Mouse (Mus musculus) testis, adult 10 weeks (tissue): ENCODE data around the gene Chic1. TPM values are rescaled to one million over a fixed set of nuclear protein-coding genes. Genes with fewer than 3 reads are reported as not detected.

Experiments
- polyA plus RNA-seq: library from polyadenylated mRNA; stranded (reverse); fragments of 350-450 nt; fragmentation: Illumina TruSeq; extraction: RNeasy Lipid Tissue Mini Kit (QIAGEN cat#74804); gene quantifications from one replicate; pipeline ENCODE4 v1.2.3, GENCODE M21; 2014; ENCODE audit warnings: low read depth, low replicate concordance

Gene Chic1
- polyA plus RNA-seq, result 1.6 TPM

GRCm38 (mm10) chrX:103356287-103356686, at the start of gene Chic1:
TSS of gene Chic1 (plus strand) at chrX:103356476.

DNA sequence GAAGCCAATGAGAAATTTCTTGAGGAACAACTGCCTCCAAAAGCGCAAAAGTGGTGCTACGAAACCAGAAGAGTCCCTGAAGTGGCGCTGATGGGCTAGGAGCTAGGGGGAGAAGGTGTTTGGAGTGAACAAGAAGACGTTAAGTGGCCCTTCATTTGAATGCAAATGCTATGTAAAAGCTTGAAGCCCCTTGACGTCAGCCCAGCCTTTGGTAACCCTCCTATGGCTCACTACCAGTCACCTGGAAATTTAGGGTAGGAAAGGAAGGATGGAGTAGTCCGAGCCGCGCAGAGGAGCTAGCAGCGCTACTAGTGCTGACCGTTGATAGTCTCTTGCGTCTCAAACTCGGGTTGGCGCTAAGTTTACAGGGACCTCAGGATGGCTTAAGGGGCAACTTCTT, 35.1 kb upstream of the Chic1 start, which contains the start of gene Cdx4:
Cdx4 (plus strand) TSS at position 253 of the 400 bp plus-strand sequence.

DNA sequence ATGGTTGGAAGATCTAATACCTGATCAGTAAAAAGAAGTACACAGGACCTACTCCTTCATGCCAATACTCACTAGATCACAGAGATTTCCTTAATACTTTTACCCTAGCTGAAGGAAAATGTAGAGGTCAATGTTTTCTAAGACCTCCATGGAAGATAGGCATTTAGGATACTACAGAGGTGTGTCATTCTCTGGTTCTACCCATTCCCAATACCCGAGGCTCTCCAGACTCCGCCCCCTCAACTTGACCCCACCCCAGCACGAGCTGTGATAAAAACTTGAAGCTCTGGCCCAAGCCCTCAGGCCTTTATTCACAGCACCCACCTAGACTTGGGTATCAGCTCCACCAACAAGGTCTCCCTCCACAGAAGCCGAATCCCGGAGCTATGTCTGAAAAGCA, 57.9 kb downstream of the Chic1 start, which contains the start of gene Tsx:
Tsx (plus strand) TSS at position 301 of the 400 bp plus-strand sequence.

DNA sequence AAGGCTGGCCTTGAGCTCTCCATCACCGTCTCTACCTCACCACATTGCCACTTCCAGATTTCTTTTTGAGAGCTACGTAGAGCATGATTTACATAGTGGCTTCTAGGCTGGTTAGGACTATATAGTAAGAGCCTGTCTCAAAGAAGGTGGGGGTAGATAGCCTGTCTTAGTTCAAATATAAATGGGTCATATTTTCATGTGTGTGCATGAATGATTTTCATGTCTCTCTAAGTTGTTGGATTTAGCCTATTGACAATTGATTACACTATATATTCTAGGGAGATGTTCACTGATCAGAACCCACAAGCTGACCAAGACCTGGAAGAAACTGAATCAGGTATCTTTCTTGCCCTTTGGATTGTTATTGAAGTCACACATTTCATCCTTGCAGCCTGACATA, 65.4 kb downstream of the Chic1 start, which contains the start of gene Gm26992:
Gm26992 (plus strand) TSS at position 301 of the 400 bp plus-strand sequence.

Other genes starting within 250 kb of the Chic1 start
- 0.63 TPM for gene Nap1l2, start 169.8 kb upstream of the Chic1 start, polyA plus RNA-seq
- gene Cdx4, start 35.1 kb upstream of the Chic1 start, polyA plus RNA-seq, result not detected
- gene Tsx, start 58.0 kb downstream of the Chic1 start, polyA plus RNA-seq, result 175 TPM
- gene Gm26992, start 65.5 kb downstream of the Chic1 start, polyA plus RNA-seq, result not detected